Mouse (Mus musculus) CD4-positive, CD25-positive, alpha-beta regulatory T cell, adult 4 months (primary cell): ENCODE measurements around the gene Ssc5d. TPM values are rescaled to one million over a fixed set of nuclear protein-coding genes. Genes with fewer than 3 reads are reported as not detected.
A peak's percentile ranks its signal among the peaks of the same experiment; 100 is the strongest.

ENCODE experiments used
- ATAC-seq: one replicate; pipeline ENCODE4 v1.8.0; 2017
- polyA plus RNA-seq, 2 experiments: library from polyadenylated mRNA; unstranded; fragments of 100-300 nt; shearing (Covaris generic); gene quantifications; one replicate each; pipeline ENCODE4 v1.2.1; 2017

Ssc5d gene
- polyA plus RNA-seq, 2 experiments from 2014 or later: 0.12 TPM; not detected in 1

DNA sequence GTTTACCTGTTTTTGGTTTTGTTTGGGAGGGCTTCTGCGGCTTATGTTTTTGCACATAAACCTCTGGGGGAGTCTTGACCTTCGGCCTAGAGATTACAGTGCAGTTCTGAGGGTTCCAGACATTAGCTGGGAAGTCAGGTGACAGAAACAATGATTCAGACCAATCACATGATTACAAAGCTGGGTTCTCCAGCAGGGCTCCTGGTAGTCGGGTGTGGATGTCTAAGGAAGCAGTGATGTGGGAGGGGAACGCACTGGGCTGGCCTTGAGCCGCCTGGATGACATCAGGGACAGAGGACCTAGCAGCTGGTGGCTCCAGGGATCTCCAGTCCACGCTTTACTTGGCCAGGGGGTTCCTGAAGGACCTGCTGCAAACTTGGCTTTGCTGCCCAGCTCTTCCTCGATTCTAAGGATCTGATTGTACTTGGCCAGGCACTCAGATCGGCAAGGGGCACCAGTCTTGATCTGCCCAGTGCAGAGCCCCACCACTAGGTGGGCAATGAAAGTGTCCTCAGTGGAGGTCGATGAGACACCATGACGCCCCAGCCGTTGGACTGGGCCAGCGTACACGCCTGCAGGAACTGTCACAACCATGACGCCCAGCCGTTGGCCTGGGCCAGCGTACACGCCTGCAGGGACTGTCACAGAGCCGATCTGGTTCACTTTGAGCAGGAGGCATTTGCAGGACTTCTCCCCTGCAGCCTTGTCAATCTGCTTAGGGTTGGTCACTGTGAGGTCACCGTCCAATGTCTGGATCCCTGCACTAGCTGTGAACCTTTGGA, 25.2 kb downstream of the Ssc5d start:
- no peak for ATAC-seq

DNA sequence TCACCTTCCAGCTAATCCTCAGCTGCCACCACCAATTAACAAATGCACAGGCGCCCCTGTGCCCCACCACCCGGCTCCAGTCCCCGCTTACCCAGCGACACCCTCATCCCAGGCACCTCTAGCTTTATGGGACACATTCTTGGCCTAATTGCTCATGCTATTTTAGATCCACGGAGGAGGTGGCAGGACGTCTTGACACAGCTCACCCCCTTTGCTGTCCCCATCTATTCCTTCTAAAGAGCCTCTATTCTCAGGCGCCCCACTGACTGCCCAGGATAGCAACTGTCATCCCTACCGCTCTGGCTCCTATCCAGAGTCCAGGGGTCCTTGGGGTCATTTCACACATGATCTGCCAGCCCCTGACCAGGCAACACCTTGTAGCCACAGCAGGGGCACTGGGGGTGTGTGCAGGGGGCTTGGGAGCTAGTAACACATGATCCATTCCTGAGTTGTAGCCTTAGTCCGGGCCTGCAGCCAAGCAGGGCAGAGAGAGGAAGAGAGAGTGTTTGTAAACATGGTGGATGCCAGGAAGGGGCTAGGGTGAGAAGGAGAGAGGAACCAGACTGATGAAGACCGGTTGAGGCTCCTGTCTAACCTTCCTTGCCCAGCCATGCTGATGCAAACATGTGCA, 28.3 kb downstream of the Ssc5d start:
- ATAC-seq: no peak

DNA sequence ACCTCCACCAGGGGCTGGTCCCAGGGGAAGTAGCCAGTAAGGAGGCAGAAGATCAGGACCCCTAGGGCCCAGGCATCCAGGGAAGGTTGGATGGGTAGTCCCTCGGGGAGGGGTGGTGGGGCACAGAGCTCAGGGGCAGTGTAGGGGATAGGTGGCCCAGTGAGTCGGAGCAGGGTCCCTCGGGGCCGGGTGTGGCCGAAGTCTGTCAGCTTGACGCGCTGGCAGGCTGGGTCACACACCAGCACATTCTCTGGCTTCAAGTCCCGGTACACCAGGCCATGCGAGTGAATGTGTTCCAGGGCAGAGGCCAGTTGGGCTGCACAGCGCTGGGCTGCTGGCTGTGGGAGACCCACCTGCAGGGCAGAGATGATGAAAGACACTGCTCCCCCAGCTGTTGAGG, 31.8 kb downstream of the Ssc5d start:
- ATAC-seq: no peak

DNA sequence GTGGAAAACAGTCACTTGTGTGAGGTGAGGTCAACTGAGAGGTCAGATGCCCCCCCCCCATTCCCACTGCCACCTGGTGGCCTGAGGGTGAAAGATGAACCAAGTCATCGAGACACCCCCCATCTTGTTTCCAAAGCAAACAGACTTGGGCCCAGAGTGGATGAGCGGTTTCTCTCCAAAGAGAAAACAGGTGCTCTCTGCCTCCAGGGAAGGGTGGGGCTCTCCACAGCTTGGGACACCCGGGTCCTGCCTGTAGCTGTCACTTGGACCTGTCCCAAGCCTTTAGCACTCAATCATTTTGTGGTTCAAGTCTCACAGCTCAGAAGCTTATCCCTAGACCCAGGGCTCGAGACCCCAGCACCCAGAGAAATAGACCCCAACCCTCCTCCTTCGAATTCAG, 37.9 kb downstream of the Ssc5d start:
- ATAC-seq: no peak

DNA sequence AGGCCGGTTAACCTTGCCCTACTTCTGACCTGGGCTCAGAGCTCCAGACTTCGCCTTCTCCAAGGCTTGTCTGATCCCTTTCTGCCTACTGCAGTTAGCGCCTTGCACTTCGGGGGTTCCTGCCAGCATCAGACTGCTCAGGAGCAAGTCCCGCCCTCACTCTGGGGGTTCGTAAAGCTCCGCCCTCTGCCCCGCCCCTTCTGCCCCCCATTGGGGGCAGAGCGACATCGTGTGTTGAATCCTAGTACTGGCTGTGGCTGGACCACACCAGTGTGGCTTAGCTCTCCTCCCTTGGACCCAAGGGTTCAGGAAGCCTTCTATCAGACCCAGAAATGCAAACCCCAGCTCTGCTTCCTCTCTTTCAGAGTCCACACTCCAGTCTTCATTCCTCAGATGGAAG, 38.7 kb downstream of the Ssc5d start, which contains the start of gene Sbk2:
Gene Sbk2 (minus strand): TSS at position 135 of the 400 bp plus-strand sequence.
- peak; percentile 96 for ATAC-seq

DNA sequence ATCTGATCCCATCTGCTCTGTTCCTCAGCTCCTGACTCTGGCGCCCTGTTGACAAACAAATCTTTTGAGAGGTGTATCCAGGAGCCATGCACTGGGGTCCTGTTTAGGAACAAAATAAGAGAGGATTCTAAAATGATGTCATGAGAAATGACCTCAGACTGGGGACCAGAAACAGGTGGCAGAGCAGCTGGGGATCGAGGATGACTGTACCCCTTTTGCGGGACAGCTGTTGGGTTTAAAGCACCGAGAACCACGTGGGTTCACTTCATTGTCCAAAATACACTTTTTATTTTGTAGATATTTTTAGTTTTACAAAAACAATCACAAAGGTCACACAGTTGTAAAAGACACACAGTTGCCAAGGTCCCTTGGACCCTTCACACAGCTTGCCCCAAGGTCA, 39.4 kb downstream of the Ssc5d start:
- ATAC-seq: no peak

DNA sequence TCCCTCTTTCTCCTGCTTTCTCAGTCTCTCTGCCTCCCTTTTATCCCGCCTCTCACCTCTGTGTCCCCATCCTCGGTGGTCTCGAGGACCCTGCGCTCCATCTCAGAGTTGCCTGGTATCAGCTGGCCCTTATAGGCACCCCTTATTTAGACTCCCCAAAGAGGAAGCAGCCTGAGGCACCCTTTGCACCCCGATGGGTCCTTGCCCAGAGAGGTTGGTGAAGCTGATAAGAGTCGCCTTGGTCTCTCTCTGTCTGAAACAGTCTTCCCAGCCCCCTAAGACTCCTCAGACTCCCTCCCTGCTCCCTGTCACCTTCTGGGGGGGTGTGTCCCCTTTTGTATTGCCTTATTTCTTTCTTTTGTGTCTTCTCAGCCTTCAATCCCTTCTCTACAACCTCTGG, 45.5 kb downstream of the Ssc5d start, which contains the start of gene Sbk3:
Gene Sbk3 (minus strand): TSS at position 101 of the 400 bp plus-strand sequence.
- ATAC-seq: no peak

DNA sequence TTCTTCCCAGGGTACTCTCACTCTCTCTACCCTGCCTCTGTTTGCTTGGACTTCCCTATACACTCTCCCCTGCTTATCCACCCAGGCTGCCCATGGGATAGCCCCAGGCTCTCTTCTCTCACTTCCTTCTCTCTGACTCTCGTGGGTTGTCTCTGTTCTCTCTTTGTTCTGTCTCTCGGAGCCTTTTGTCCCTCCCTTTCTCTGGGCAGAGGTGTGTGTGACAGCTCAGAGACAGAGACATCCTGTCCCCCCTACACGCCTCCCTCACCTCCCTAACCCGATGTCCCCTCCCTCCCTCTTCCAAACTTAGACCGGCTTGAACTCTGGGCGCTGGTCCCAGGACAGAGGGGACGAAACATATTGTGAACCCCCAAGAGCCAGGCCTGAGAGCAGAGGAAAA, 46.1 kb downstream of the Ssc5d start:
- no peak for ATAC-seq

DNA sequence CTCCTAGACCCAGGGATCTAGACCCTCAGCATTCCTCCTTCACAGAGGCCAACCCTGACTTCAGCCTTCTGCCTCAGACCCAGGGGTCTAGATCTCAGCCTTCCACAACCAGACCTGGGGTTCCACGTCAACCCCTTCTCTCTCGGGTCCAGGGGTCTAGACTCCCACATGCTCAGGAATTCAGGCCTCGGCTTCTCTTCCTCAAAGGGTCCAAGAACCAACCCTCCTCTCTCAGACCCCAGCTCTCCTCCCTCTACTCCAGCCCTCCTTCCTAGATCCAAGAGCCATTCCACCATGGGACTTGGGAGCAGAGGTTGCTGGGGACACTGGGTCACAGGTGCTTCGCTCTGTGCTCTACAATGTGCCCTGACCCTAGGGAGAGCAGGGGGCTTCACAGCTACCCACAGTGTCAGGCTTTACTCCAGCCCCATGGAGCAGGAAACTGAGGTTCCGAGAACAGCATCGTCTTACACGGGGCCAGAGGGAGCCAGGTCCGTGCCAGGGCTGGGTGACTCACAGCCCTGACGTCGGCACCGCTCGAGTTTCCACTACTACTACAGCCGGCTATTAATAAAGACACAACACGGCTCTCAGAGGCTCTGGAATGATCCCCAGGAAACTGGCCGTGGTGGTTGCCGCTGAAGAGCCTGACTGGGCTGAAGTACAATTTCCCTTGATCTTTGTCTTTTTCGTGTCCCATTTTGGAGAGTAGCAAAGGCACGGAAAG, 46.9 kb downstream of the Ssc5d start:
- ATAC-seq: peak; percentile 26

DNA sequence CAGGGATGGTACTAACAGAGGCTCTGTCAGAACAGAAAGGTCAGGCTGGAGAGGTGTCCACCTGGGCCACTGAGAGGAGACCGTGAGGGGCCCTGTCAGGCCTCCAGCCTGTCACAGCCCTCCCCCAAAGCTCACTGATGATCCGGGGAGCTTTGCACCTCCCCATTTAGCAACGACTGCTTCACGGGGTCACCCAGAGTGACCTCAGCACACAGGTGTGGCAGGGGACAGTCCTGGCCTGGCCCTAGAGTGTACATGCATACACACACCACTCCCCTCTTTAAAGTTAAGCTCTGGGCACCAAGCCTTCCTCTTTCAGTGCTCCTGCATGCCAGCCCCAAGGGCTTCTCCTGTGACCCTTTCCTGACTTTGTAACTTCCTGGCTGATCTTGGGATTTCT, 49.9 kb downstream of the Ssc5d start:
- ATAC-seq: no peak

DNA sequence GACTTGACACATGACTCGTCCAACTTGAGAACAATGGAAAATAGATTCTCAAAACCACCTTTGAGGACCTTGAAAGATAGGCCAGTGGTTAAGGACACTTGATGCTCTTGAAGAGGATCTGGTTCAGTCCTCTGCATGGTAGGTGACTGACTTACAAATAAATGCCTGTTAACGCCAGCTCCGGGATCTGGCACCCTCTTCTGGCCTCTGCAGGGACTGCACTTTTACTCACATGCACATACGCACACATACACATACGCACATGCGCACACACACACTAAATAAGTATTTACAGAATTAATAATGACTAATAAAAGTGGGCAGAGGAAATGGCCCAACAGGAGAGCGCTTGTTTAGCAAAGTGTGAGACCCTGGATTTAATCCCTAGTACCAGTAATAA, 51.2 kb downstream of the Ssc5d start:
- ATAC-seq: no peak

DNA sequence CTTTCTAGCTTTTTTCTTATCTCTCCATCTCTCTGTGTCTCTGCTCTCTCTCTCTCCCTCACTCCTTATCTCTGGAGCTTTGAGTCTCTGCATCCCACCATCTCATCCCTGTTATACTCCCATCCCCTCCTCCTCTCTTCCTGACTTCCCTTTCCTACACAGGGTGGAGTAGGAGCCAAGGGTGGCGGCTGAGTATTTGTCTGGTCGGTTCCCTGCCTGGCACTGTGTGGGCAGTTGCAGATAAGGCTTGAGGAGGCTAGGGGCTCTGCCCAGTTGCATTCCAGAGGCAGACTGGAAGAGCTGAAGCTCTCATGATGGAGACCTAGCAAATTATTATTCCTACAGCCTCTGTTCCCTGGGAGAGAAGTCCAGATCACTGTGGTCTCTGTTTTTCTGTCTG, 62.7 kb downstream of the Ssc5d start:
- no peak for ATAC-seq

DNA sequence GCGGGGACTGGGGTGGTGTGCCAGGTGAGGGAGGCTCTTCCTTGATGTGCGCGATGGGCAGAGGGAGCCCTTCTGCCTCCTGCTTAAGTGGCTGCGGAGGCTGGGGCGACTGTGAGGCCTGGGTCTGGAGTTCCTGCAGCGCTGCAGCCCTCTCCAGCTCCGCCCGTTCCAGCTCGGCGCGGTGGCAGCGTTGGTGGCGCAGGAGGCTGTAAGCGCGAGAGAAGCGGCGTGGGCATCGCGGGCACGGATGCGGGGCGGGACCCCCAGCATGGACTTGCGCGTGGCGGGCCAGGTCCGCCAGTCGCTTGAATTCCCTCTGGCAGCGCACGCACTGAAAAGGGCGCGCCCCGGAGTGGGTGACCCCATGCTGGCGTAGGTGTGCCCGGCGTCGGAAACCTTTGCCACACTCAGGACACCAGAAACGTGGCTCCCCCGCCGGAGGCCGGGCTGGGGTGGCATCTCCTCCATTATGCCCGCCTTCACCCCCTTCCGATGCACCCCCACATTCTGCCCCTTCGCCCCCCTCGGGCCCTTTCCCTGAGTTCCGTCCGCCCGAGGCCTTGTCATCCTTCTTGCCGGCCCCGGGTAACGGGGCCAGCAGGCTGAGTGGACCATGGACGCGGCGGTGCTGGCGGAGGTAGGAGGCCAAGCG, 67.9 kb downstream of the Ssc5d start:
- ATAC-seq: no peak

DNA sequence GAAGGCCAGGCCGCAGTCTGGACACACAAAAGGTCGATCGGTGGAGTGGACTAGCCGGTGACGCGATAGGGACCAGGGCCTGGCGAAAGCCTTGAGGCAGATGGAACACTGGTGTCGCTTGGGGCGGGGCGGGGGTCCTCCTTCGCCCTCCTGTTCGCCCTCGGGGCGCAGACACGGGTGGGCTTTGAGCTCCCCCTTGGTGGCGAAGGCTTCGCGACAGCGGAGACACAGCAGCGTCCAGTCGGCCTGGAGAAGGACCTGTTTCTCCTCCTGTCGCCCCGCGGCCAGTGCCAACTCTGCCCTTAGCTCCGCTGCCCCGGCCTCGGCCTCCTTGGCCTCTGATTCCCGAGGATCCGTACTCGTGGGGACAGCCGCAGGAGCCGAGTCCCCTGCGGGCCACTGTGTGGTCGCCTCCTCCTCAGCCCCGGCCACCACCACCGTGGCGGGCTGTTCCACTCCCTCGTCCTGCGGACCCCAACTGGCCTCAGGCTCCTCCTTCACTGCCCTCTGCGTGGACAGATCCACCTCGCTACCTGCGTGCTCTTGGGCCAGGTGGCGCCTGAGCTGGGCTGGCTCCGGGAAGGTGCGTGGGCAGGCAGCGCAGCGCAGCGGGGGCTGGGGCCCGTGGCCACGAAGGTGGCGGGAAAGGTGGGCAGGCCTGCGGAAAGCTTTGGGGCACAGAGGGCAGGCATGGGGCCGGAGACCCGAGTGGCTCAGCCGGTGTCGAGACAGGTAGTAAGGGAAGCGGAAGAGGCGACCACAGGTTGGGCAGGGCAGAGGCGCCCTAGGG, 68.6 kb downstream of the Ssc5d start:
- ATAC-seq: no peak

Other genes starting within 250 kb of the Ssc5d start
- 10 to 100 TPM; 45.4 to 48.2 TPM for gene Hspbp1, start 240.7 kb upstream of the Ssc5d start, polyA plus RNA-seq
- gene Brsk1, start 235.2 kb upstream of the Ssc5d start, polyA plus RNA-seq: not detected
- under 1 TPM in 1 of 2 experiments, not detected in 1; 0.47 TPM for gene Tmem150b, start 200.5 kb upstream of the Ssc5d start, polyA plus RNA-seq
- gene Kmt5c, start 185.7 kb upstream of the Ssc5d start, polyA plus RNA-seq: 10 to 100 TPM; 22.9 to 25.8 TPM
- gene Cox6b2, start 172.7 kb upstream of the Ssc5d start, polyA plus RNA-seq: 1 to 10 TPM in 1 of 2 experiments, not detected in 1; 2.1 TPM
- not detected for gene Fam71e2, start 154.5 kb upstream of the Ssc5d start, polyA plus RNA-seq
- under 1 TPM in 1 of 2 experiments, not detected in 1; 0.16 TPM for gene Il11, start 142.9 kb upstream of the Ssc5d start, polyA plus RNA-seq
- not detected for gene Tmem190, start 142.8 kb upstream of the Ssc5d start, polyA plus RNA-seq
- gene Tmem238, start 136.1 kb upstream of the Ssc5d start, polyA plus RNA-seq: under 1 TPM in 1 of 2 experiments, not detected in 1; 0.86 TPM
- 100 to 1,000 TPM; 446 to 574 TPM for gene Rpl28, start 132.9 kb upstream of the Ssc5d start, polyA plus RNA-seq
- 10 to 100 TPM; 25.0 to 25.3 TPM for gene Ube2s, start 113.2 kb upstream of the Ssc5d start, polyA plus RNA-seq
- under 1 TPM in 1 of 2 experiments, not detected in 1; 0.11 TPM for gene Shisa7, start 81.1 kb upstream of the Ssc5d start, polyA plus RNA-seq
- 10 to 100 TPM; 29.1 to 47.3 TPM for gene Isoc2b, start 55.5 kb upstream of the Ssc5d start, polyA plus RNA-seq
- under 1 TPM; 0.35 to 0.47 TPM for gene Isoc2a, start 48.6 kb upstream of the Ssc5d start, polyA plus RNA-seq
- not detected for gene Gm36210, start 19.3 kb upstream of the Ssc5d start, polyA plus RNA-seq
- 1 to 10 TPM in 1 of 2 experiments, under 1 TPM in 1; 0.99 to 1.5 TPM for gene Zfp628, start 10.6 kb upstream of the Ssc5d start, polyA plus RNA-seq
- gene Nat14, start 3.8 kb upstream of the Ssc5d start, polyA plus RNA-seq: under 1 TPM in 1 of 2 experiments, not detected in 1; 0.61 TPM
- gene Sbk2, start 38.6 kb downstream of the Ssc5d start, polyA plus RNA-seq: not detected
- gene Sbk3, start 45.4 kb downstream of the Ssc5d start, polyA plus RNA-seq: not detected
- gene Zfp579, start 70.4 kb downstream of the Ssc5d start, polyA plus RNA-seq: 1 to 10 TPM; 3.6 to 6.4 TPM
- gene Zfp524, start 88.6 kb downstream of the Ssc5d start, polyA plus RNA-seq: 10 to 100 TPM; 44.1 to 45.4 TPM
- gene Fiz1, start 88.9 kb downstream of the Ssc5d start, polyA plus RNA-seq: 10 to 100 TPM in 1 of 2 experiments, 1 to 10 TPM in 1; 9.5 to 12.0 TPM
- gene Gm44973, start 89.7 kb downstream of the Ssc5d start, polyA plus RNA-seq: 1 to 10 TPM; 7.9 to 8.9 TPM
- 10 to 100 TPM in 1 of 2 experiments, 1 to 10 TPM in 1; 3.5 to 12.3 TPM for gene Zfp865, start 94.6 kb downstream of the Ssc5d start, polyA plus RNA-seq
- gene Ccdc106, start 94.8 kb downstream of the Ssc5d start, polyA plus RNA-seq: under 1 TPM in 1 of 2 experiments, not detected in 1; 0.58 TPM
- not detected for gene 4632433K11Rik, start 108.3 kb downstream of the Ssc5d start, polyA plus RNA-seq
- gene Zfp784, start 112.7 kb downstream of the Ssc5d start, polyA plus RNA-seq: 1 to 10 TPM; 4.5 to 9.3 TPM
- gene Zfp580, start 125.8 kb downstream of the Ssc5d start, polyA plus RNA-seq: under 1 TPM in 1 of 2 experiments, not detected in 1; 0.69 TPM
- gene U2af2, start 136.4 kb downstream of the Ssc5d start, polyA plus RNA-seq: 10 to 100 TPM; 27.5 to 28.2 TPM
- gene Epn1, start 154.4 kb downstream of the Ssc5d start, polyA plus RNA-seq: 1 to 10 TPM; 4.0 to 7.2 TPM
- gene Rfpl4, start 191.2 kb downstream of the Ssc5d start, polyA plus RNA-seq: under 1 TPM in 1 of 2 experiments, not detected in 1; 0.51 TPM
- under 1 TPM in 1 of 2 experiments, not detected in 1; 0.44 TPM for gene Rasl2-9, start 200.2 kb downstream of the Ssc5d start, polyA plus RNA-seq
- under 1 TPM in 1 of 2 experiments, not detected in 1; 0.08 TPM for gene Vmn1r55, start 223.9 kb downstream of the Ssc5d start, polyA plus RNA-seq